Mouse (Mus musculus) hindbrain, embryonic 13.5 days (tissue): Measurements from ENCODE around the gene Cnn3. TPM values are rescaled to one million over a fixed set of nuclear protein-coding genes. Genes with fewer than 3 reads are reported as not detected.

Experiments used
- ATAC-seq: fragments of 200-750 bp; cut with Nextera tagmentation; 2 replicates; pipeline ENCODE4 v1.8.0; 2017; ENCODE audit warnings: moderate TSS enrichment; ENCODE audit not compliant: low FRiP score
- H3K27ac ChIP-seq: fragments of 300-500 bp; sonication (generic); 2 replicates; pipeline ENCODE4 v1.5.1; 2015; ENCODE audit warnings: inconsistent platforms, mild to moderate bottlenecking, moderate library complexity
- H3K27me3 ChIP-seq: fragments of 300-500 bp; sonication (generic); 2 replicates; pipeline ENCODE4 v1.6.1; 2015; ENCODE audit warnings: mild to moderate bottlenecking, inconsistent platforms
- H3K36me3 ChIP-seq: fragments of 300-500 bp; sonication (generic); 2 replicates; pipeline ENCODE4 v1.6.1; 2015; ENCODE audit warnings: mild to moderate bottlenecking, inconsistent platforms
- H3K4me1 ChIP-seq: fragments of 300-500 bp; sonication (generic); replicated peaks from 2 replicates; pipeline ENCODE4 v1.6.1; 2015; ENCODE audit warnings: inconsistent platforms
- H3K4me2 ChIP-seq: fragments of 300-500 bp; sonication (generic); 2 replicates; pipeline ENCODE4 v1.6.1; 2015; ENCODE audit warnings: inconsistent platforms, mild to moderate bottlenecking, moderate library complexity
- H3K4me3 ChIP-seq: fragments of 300-500 bp; sonication (generic); 2 replicates; pipeline ENCODE4 v1.5.1; 2015; ENCODE audit warnings: mild to moderate bottlenecking, inconsistent platforms
- H3K9ac ChIP-seq: fragments of 300-500 bp; sonication (generic); 2 replicates; pipeline ENCODE4 v1.6.1; 2015; ENCODE audit warnings: mild to moderate bottlenecking, inconsistent platforms
- H3K9me3 ChIP-seq: fragments of 300-500 bp; sonication (generic); 2 replicates; pipeline ENCODE4 v1.6.1; 2016; ENCODE audit warnings: inconsistent platforms
- WGBS: fragments of 180-500 bp; shearing (Covaris S2); methylation state at CpG from one replicate; pipeline ENCODE4 v1.1.7; 2015; 5-methylcytosine and 5-hydroxymethylcytosine counted together
- polyA plus RNA-seq: library from polyadenylated mRNA; unstranded; fragments of >200 nt; fragmentation: Nextera tagmentation; extraction: Ambion mirVana; gene quantifications from 2 replicates; pipeline ENCODE4 v1.2.1, GENCODE M21; 2015

The Cnn3 gene
- polyA plus RNA-seq, 1 experiment from 2014 or later: 654 TPM

GRCm38 (mm10) chr3:121439623-121440161 is 13.4 kb downstream of the Cnn3 start:
- H3K4me3 ChIP-seq: no peak overlapping the region
- H3K4me1 ChIP-seq: peaks cover 69% of the 10 kb centered on the region
- H3K9me3 ChIP-seq: no peaks in the 10 kb centered on the region
- no peak overlapping the region for H3K9ac ChIP-seq
- 77% methylated on average over 11 of the region's 11 CpGs for WGBS
- ATAC-seq: no peak
- peaks cover 30% of the 10 kb centered on the region for H3K36me3 ChIP-seq
- no peak overlapping the region for H3K4me2 ChIP-seq
- no peaks in the 10 kb centered on the region for H3K27me3 ChIP-seq
- H3K27ac ChIP-seq: 0 out of 2 replicates have a peak overlapping the region, but pooled peaks have one; percentile 12

- H3K4me3 ChIP-seq: no peak overlapping the region
- H3K36me3 ChIP-seq: peaks cover 29% of the 10 kb centered on the region
- 96% methylated on average over 12 of the region's 12 CpGs for WGBS
- H3K4me2 ChIP-seq: no peak overlapping the region
- H3K9me3 ChIP-seq: no peaks in the 10 kb centered on the region
- H3K27ac ChIP-seq: no peak overlapping the region
- H3K27me3 ChIP-seq: no peaks in the 10 kb centered on the region
- H3K9ac ChIP-seq: no peak overlapping the region
- H3K4me1 ChIP-seq: peaks cover 58% of the 10 kb centered on the region
- ATAC-seq: no peak
Observed at GRCm38 (mm10) chr3:121441504-121441903, 15.2 kb downstream of the Cnn3 start.

DNA sequence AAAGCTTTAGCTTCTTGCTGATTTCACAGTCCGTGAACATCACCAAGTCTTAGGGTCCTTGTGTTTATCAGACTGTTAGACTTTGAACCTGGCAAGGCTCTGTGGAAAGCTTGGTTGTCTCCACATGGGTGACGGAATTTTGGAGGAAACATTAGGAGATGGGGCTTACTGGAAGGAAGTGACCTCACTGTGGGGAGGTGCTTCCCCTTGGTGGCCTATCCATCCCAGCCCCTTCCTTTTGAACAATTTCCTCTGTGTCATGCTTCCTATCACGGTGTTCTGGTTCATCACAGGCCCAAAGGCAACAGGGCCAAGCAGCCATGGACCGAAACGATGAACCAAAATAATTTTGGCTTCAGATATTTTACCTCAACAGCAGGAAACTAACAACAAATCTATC is 16.0 kb downstream of the Cnn3 start:
- Histone ChIP-seq H3K27ac (0 out of 2 replicates have a peak overlapping the region, but pooled peaks have one; percentile 12), H3K4me3 (no peak overlapping the region), H3K4me2 (no peak overlapping the region), H3K9ac (no peak overlapping the region), H3K36me3 (peaks cover 29% of the 10 kb centered on the region), H3K9me3 (no peaks in the 10 kb centered on the region), H3K4me1 (peaks cover 50% of the 10 kb centered on the region), H3K27me3 (no peaks in the 10 kb centered on the region)
- 89% methylated on average over 5 of the region's 5 CpGs for WGBS
- ATAC-seq: no peak

GRCm38 (mm10) chr3:121443861-121444271 is 17.6 kb downstream of the Cnn3 start:
- Histone ChIP-seq H3K4me2 (no peak overlapping the region), H3K27ac (peak overlapping the region; percentile 46; the same call in 1 of the 2 replicates), H3K36me3 (peaks cover 29% of the 10 kb centered on the region), H3K4me3 (no peak overlapping the region), H3K9me3 (no peaks in the 10 kb centered on the region), H3K4me1 (peaks cover 50% of the 10 kb centered on the region), H3K9ac (no peak overlapping the region), H3K27me3 (no peaks in the 10 kb centered on the region)
- 87% methylated on average over 4 of the region's 4 CpGs for WGBS
- no peak for ATAC-seq

- no peaks in the 10 kb centered on the region for H3K27me3 ChIP-seq
- H3K36me3 ChIP-seq: peaks cover 29% of the 10 kb centered on the region
- no peak overlapping the region for H3K9ac ChIP-seq
- H3K4me3 ChIP-seq: no peak overlapping the region
- H3K9me3 ChIP-seq: no peaks in the 10 kb centered on the region
- no peak overlapping the region for H3K4me2 ChIP-seq
- ATAC-seq: no peak
- peaks cover 48% of the 10 kb centered on the region for H3K4me1 ChIP-seq
- WGBS: 94% methylated on average over 6 of the region's 6 CpGs
- no peak overlapping the region for H3K27ac ChIP-seq
Observed at GRCm38 (mm10) chr3:121444414-121444813, 18.1 kb downstream of the Cnn3 start.

DNA sequence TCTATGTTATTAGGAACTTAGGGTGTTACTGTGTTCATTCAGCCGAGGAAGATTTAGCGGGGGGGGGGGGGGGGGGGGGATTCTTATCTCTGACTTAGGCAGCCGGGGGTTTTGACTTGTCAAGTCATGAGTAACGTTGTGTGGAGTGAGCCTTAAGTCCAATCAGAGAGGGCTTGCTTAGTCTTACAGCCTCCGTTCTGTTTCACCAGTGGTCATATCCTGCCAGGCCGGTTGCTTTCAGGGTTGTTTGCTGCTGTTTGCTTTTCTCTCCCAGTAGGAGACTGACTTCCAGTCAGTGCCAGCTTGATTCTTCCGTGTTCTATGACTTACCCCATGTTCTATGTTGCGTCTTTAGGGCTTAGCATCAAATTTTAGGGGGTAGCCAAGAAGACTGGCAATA is 20.2 kb downstream of the Cnn3 start:
- ATAC-seq: no peak
- H3K9ac ChIP-seq: no peak overlapping the region
- WGBS: 74% methylated on average over 8 of the region's 8 CpGs
- H3K9me3 ChIP-seq: no peaks in the 10 kb centered on the region
- H3K4me2 ChIP-seq: no peak overlapping the region
- peaks cover 37% of the 10 kb centered on the region for H3K36me3 ChIP-seq
- no peaks in the 10 kb centered on the region for H3K27me3 ChIP-seq
- H3K4me3 ChIP-seq: no peak overlapping the region
- no peak overlapping the region for H3K27ac ChIP-seq
- peaks cover 41% of the 10 kb centered on the region for H3K4me1 ChIP-seq

DNA sequence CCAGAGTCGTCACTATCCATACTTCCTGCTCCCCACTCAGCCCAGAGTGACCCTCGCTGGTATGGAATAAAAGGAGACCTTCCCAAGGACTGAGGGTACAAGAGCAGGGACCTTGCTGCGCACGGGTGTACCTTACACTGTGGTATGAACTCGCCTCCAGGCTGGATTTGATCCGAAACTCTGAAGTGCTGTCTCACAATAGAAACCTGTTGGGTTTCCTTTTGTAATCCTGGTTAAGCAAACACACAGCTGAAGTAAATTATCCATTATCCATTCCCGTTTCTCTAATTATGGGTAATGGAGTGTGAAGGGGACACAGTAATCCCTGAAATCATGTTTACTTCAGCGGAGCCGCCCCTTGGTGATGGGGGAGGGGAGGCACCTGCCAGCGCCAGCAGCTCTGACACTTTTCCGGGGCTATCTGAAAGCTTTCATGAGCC is 21.8 kb downstream of the Cnn3 start:
- no peak overlapping the region for H3K4me3 ChIP-seq
- H3K27ac ChIP-seq: peak overlapping the region; percentile 66
- peak overlapping the region; percentile 32 for H3K4me2 ChIP-seq
- 29% methylated on average over 11 of the region's 11 CpGs for WGBS
- peak; percentile 32 for ATAC-seq
- H3K27me3 ChIP-seq: no peaks in the 10 kb centered on the region
- no peak overlapping the region for H3K9ac ChIP-seq
- H3K9me3 ChIP-seq: no peaks in the 10 kb centered on the region
- H3K4me1 ChIP-seq: peaks cover 39% of the 10 kb centered on the region
- peaks cover 37% of the 10 kb centered on the region for H3K36me3 ChIP-seq

DNA sequence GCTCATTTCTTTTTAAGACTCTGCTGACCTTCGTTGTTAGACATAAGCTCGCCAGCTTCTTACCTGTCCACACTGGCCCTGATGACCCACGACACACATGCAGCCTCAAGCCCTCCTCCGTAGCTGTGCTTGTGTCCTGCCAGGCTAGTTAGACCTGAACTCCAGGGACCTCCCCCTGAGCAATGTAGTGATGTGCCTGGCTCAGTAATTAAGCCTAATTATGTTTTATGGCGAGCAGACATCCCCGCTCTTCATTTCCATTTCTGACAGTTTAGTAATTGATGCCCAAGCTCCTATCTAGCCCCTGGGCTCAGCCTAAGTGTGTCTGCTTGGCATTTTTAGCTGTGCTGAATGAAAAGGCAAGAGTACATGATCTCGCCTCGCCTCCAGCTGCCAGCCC is 22.3 kb downstream of the Cnn3 start:
- peak overlapping the region; percentile 66 for H3K27ac ChIP-seq
- ATAC-seq: peak; percentile 63
- H3K9ac ChIP-seq: no peak overlapping the region
- H3K27me3 ChIP-seq: no peaks in the 10 kb centered on the region
- peaks cover 36% of the 10 kb centered on the region for H3K36me3 ChIP-seq
- 44% methylated on average over 8 of the region's 8 CpGs for WGBS
- no peak overlapping the region for H3K4me3 ChIP-seq
- H3K4me1 ChIP-seq: peaks cover 34% of the 10 kb centered on the region
- peak overlapping the region; percentile 32 for H3K4me2 ChIP-seq
- no peaks in the 10 kb centered on the region for H3K9me3 ChIP-seq

- Histone ChIP-seq H3K27me3 (no peaks in the 10 kb centered on the region), H3K9ac (no peak overlapping the region), H3K27ac (no peak overlapping the region), H3K4me1 (peaks cover 29% of the 10 kb centered on the region), H3K4me3 (no peak overlapping the region), H3K9me3 (no peaks in the 10 kb centered on the region), H3K4me2 (no peak overlapping the region), H3K36me3 (peaks cover 39% of the 10 kb centered on the region)
- WGBS: 72% methylated on average over 8 of the region's 8 CpGs
- no peak for ATAC-seq
Observed at GRCm38 (mm10) chr3:121449527-121449926, 23.2 kb downstream of the Cnn3 start.

GRCm38 (mm10) chr3:121451404-121451803 is 25.1 kb downstream of the Cnn3 start:
- Histone ChIP-seq H3K4me1 (peaks cover 25% of the 10 kb centered on the region), H3K27ac (no peak overlapping the region), H3K9me3 (no peaks in the 10 kb centered on the region), H3K4me2 (no peak overlapping the region), H3K4me3 (no peak overlapping the region), H3K27me3 (no peaks in the 10 kb centered on the region), H3K9ac (no peak overlapping the region), H3K36me3 (peaks cover 53% of the 10 kb centered on the region)
- 75% methylated on average over 10 of the region's 10 CpGs for WGBS
- no peak for ATAC-seq

DNA sequence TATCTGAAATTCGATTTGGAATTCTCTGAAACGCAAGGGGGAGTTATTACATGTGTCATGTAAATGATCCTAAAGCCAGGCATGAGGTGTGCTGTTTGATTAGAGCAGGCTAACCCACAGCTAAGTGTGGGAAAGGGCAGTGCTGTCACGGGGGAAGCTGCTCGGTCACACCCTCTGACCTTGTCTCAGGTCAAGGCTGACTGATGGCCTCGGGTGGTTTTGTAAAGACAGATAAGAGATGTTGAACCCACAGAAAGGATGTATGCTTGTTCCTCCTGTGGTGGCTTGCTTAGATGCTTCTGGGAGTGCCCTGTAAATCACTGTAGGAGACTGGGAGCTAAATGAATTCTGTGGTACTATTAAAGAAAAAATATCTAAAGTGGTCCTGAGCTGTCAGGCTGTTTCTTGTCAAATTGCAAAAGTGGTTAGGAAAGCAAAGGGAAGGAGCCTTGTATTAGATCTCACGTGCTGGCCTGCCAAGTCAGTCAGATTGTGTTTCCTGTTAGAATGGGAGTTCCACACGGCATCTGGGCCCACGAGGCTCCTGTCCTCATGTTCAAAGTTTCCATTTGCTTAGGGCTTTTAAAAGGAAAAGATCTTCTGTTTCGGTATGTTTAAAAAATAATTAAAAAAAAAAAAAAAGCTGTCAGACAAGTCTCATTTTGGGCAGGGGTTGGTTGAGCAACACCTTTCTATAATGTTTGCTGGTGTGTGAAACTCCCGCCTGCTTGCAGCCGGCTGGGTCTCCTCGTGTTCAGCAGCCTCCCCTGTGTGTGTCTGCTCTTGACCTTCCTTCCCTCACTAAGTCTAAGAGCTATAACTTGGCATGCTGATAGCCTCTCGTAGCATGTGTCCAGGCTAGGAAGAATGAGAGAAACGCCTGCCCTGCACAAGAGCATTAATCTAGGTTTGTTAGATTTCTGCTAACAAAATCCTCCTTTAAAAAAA is 32.5 kb downstream of the Cnn3 start:
- ATAC-seq: no peak
- H3K4me2 ChIP-seq: no peak overlapping the region
- H3K9me3 ChIP-seq: no peaks in the 10 kb centered on the region
- H3K9ac ChIP-seq: no peak overlapping the region
- no peaks in the 10 kb centered on the region for H3K27me3 ChIP-seq
- H3K36me3 ChIP-seq: peaks cover 66% of the 10 kb centered on the region
- peaks cover 2% of the 10 kb centered on the region; the same call in 1 of the 2 replicates for H3K4me1 ChIP-seq
- no peak overlapping the region for H3K27ac ChIP-seq
- no peak overlapping the region for H3K4me3 ChIP-seq
- 84% methylated on average over 14 of the region's 14 CpGs for WGBS

DNA sequence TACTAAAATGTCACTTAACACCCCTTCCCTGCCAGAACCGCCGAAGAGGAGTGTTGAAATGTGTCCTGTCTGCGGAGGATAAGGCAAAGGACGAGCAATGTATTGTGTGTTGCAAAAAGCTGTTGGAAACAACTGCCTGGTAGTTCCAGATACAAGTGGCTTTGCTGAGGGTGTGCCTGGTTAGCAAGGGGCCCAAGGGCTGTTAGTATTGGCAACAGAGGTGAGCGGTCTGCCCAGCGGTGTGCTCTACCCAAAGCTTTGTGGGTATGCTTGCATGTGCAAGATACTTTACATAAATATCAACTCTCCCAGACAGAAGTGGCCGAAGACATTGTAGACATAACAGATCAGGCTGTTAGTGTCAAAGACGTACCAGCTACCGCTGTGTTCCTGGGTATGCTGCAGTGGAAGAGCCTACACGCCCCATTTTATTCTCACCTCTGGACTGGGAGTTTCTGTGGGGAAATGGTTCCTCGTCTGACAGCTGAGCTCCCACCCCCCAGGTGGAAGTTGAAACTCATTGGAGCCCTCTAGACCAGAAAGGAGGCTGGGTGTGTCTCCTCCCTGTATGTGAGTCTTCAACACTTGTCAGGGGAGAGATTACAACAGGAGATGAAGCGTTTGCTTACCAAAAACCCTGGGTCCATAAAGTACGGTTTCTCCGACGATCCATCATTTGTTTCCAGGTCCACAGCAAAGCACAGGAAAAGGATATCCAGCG is 34.3 kb downstream of the Cnn3 start:
- Histone ChIP-seq H3K27me3 (no peaks in the 10 kb centered on the region), H3K9me3 (no peaks in the 10 kb centered on the region), H3K36me3 (peaks cover 48% of the 10 kb centered on the region), H3K4me1 (peaks cover 14% of the 10 kb centered on the region), H3K27ac (no peak overlapping the region), H3K4me3 (no peak overlapping the region), H3K9ac (no peak overlapping the region), H3K4me2 (no peak overlapping the region)
- WGBS: 91% methylated on average over 16 of the region's 16 CpGs
- no peak for ATAC-seq
